Comparison of ENCODE assay signal across 7 mouse cellular contexts in the genomic region with DNA sequence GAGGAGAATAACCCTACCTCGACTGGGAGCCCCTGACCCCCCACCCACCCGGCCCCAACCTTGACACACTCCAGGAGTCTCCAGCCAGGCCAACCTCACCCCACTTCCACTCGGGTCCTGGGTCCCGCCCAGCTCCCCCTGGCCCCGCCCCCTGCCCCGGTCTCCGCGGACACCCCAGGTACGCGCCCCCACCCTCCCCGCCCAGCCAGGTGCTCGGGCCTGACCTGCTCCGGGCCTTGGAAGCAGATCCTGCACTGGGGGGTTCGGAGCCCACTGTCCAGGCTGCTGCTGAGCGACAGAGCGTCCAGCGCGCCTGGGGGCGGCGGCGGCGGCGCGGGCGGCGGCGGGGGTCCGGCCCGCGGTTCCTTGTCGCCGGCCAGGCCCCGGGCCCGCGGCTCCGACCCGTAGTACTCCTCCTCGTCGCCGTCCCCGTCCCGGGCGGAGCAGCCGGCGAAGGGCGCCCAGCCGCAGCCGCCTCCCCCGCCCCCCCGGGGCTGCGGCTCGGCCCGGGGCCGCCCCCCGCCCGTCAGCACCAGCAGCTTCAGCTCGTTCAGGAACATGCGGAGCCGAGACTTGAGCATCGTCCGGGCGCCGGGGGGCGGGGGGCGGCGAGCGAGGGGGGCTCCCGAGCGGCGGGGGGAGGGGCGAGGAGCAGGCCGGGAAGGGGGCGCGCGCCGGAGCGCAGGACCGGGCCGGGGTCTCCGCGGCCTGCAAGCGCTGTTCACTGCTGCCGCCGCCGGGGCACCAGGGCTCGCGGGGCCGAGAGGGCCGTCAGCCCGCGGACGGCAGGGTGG. TPM values are rescaled to one million over a fixed set of nuclear protein-coding genes. Genes with fewer than 3 reads are reported as not detected.
DNase-seq lines count a peak whose midpoint lies in the region; ATAC-seq and TF ChIP-seq lines count a peak whose summit lies in the region.

No protein-coding gene starts in this region.

- H3K27me3 ChIP-seq in lung, embryonic 14.5 days (ENCODE audit: insufficient read depth, low read length) = peaks cover 30% of the 10 kb centered on the region
- no peaks in the 10 kb centered on the region; the same call in 1 of the 2 replicates for H3K27me3 ChIP-seq in forebrain, embryonic 12.5 days
- H3K27me3 ChIP-seq in limb, embryonic 12.5 days = peaks cover 49% of the 10 kb centered on the region
- no peaks in the 10 kb centered on the region for H3K27me3 ChIP-seq in stomach, postnatal 0 days (ENCODE audit: control insufficient read depth, insufficient read depth, low read length)

- H3K4me2 ChIP-seq in lung, embryonic 14.5 days = peak overlapping the region; percentile 95
- H3K4me2 ChIP-seq in forebrain, embryonic 12.5 days = peak overlapping the region; percentile 96
- H3K4me2 ChIP-seq in limb, embryonic 12.5 days = peak overlapping the region; percentile 97
- H3K4me2 ChIP-seq in stomach, postnatal 0 days (replicated peaks; ENCODE audit: low read depth) = peak overlapping the region; percentile 100

- no peaks in the 10 kb centered on the region for H3K9me3 ChIP-seq in lung, embryonic 14.5 days (ENCODE audit: low read depth, low read length)
- no peaks in the 10 kb centered on the region for H3K9me3 ChIP-seq in forebrain, embryonic 12.5 days
- H3K9me3 ChIP-seq in limb, embryonic 12.5 days = no peaks in the 10 kb centered on the region
- no peaks in the 10 kb centered on the region for H3K9me3 ChIP-seq in stomach, postnatal 0 days (ENCODE audit: control insufficient read depth, low read length)

- peak overlapping the region; percentile 70 for H3K4me3 ChIP-seq in lung, embryonic 14.5 days (ENCODE audit: low read depth, low read length)
- peak overlapping the region; percentile 58 for H3K4me3 ChIP-seq in brown adipose tissue, adult 24 weeks (ENCODE audit: insufficient read depth, low read depth, low read length)
- peak overlapping the region; percentile 99 for H3K4me3 ChIP-seq in forebrain, embryonic 12.5 days (replicated peaks)
- H3K4me3 ChIP-seq in limb, embryonic 12.5 days (replicated peaks) = peak overlapping the region; percentile 97
- H3K4me3 ChIP-seq in stomach, postnatal 0 days (ENCODE audit: low read depth, low read length) = peak overlapping the region; percentile 72

- TF ChIP-seq CTCF in lung, embryonic 14.5 days (IDR thresholded peaks at IDR 0.05; ENCODE audit: low read depth) = no peak
- TF ChIP-seq CTCF in stomach, postnatal 0 days (IDR thresholded peaks at IDR 0.05; ENCODE audit: low read depth) = no peak

- WGBS in lung, embryonic 14.5 days = under 1% methylated on average over 60 of the region's 92 CpGs
- under 1% methylated on average over 61 of the region's 92 CpGs for WGBS in forebrain, embryonic 12.5 days
- under 1% methylated on average over 74 of the region's 92 CpGs for WGBS in limb, embryonic 12.5 days
- WGBS in stomach, postnatal 0 days = under 1% methylated on average over 27 of the region's 92 CpGs

- H3K4me1 ChIP-seq in lung, embryonic 14.5 days (ENCODE audit: insufficient read depth) = 0 out of 2 replicates have a peak, but pooled peaks cover 8% of the 10 kb centered on the region
- H3K4me1 ChIP-seq in brown adipose tissue, adult 24 weeks (ENCODE audit: control insufficient read depth, insufficient read depth, insufficient read length, low read length) = 0 out of 2 replicates have a peak, but pooled peaks cover 2% of the 10 kb centered on the region
- peaks cover 45% of the 10 kb centered on the region for H3K4me1 ChIP-seq in forebrain, embryonic 12.5 days
- peaks cover 19% of the 10 kb centered on the region for H3K4me1 ChIP-seq in limb, embryonic 12.5 days (replicated peaks)
- 0 out of 2 replicates have a peak, but pooled peaks cover 4% of the 10 kb centered on the region for H3K4me1 ChIP-seq in stomach, postnatal 0 days (replicated peaks; ENCODE audit: control insufficient read depth, insufficient read depth)

- H3K9ac ChIP-seq in lung, embryonic 14.5 days = peak overlapping the region; percentile 72
- peak overlapping the region; percentile 98 for H3K9ac ChIP-seq in forebrain, embryonic 12.5 days
- peak overlapping the region; percentile 89 for H3K9ac ChIP-seq in limb, embryonic 12.5 days (replicated peaks)
- peak overlapping the region; percentile 73 for H3K9ac ChIP-seq in stomach, postnatal 0 days (ENCODE audit: low read length)

- 0 out of 2 replicates have a peak, but pooled peaks cover 16% of the 10 kb centered on the region for H3K36me3 ChIP-seq in lung, embryonic 14.5 days (ENCODE audit: insufficient read depth)
- peaks cover 32% of the 10 kb centered on the region for H3K36me3 ChIP-seq in forebrain, embryonic 12.5 days (replicated peaks)
- peaks cover 30% of the 10 kb centered on the region for H3K36me3 ChIP-seq in limb, embryonic 12.5 days
- peaks cover 6% of the 10 kb centered on the region; the same call in 1 of the 2 replicates for H3K36me3 ChIP-seq in stomach, postnatal 0 days (ENCODE audit: control insufficient read depth, insufficient read depth, low read length)

- TF ChIP-seq EP300 in stomach, postnatal 0 days (optimal IDR thresholded peaks at IDR 0.05) = no peak

- H3K27ac ChIP-seq in lung, embryonic 14.5 days (ENCODE audit: low read depth) = peak overlapping the region; percentile 46; the same call in 1 of the 2 replicates
- H3K27ac ChIP-seq in brown adipose tissue, adult 24 weeks (replicated peaks; ENCODE audit: low read depth, low read length) = no peak overlapping the region
- peak overlapping the region; percentile 97 for H3K27ac ChIP-seq in forebrain, embryonic 12.5 days
- H3K27ac ChIP-seq in limb, embryonic 12.5 days = 0 out of 2 replicates have a peak overlapping the region, but pooled peaks have one; percentile 29
- H3K27ac ChIP-seq in stomach, postnatal 0 days (replicated peaks) = 0 out of 2 replicates have a peak overlapping the region, but pooled peaks have one; percentile 24

- no peak for ATAC-seq in lung, embryonic 14.5 days (ENCODE audit: insufficient read depth)
- ATAC-seq in forebrain, embryonic 12.5 days (ENCODE audit: low FRiP score) = peak; percentile 15
- 0 out of 2 replicates have a peak, but pooled peaks have one; percentile 5 for ATAC-seq in limb, embryonic 12.5 days (ENCODE audit: insufficient number of reproducible peaks, insufficient read depth, low FRiP score, low TSS enrichment, low read depth)
- ATAC-seq in stomach, postnatal 0 days (ENCODE audit: low FRiP score, low TSS enrichment) = no peak

- no peak for DNase-seq in lung, embryonic 14.5 days
- no peak for DNase-seq in lung, postnatal 14 days
- DNase-seq in stomach, postnatal 0 days (ENCODE audit: low spot score) = peak; percentile 51
- no peak for DNase-seq in left cerebral cortex, adult 18-20 months (ENCODE audit: low spot score in 2 of 2)

RNA-seq across cellular contexts. Expression of gene March9, which starts 0.6 kb away (rescaled TPM):
- polyA plus RNA-seq in lung, embryonic 14.5 days (2014; fragmentation: Nextera tagmentation; extraction: Ambion mirVana) = 0.99 and 1.5 TPM in 2 replicates
- polyA plus RNA-seq in brown adipose tissue, adult 24 weeks (2012; ENCODE audit: insufficient read depth, insufficient read length, missing spikeins) = 0.63 and 0.79 TPM in 2 replicates
- 3.9 and 4.2 TPM in 2 replicates for polyA plus RNA-seq in forebrain, embryonic 12.5 days (2016; fragmentation: Nextera tagmentation; extraction: Ambion mirVana)
- 1.5 and 1.9 TPM in 2 replicates for polyA plus RNA-seq in limb, embryonic 12.5 days (2016; fragmentation: Nextera tagmentation; extraction: Ambion mirVana)
- polyA plus RNA-seq in stomach, postnatal 0 days (2015; fragmentation: Nextera tagmentation; extraction: Ambion mirVana) = 0.75 and 0.81 TPM in 2 replicates
- 10 to 100 TPM; 20.0 to 23.1 TPM for total RNA-seq in left cerebral cortex, adult 18-20 months (2021)

RNA-seq across cellular contexts. Expression of gene Cdk4, which starts 4.0 kb away (rescaled TPM):
- 2,143 and 2,245 TPM in 2 replicates for polyA plus RNA-seq in lung, embryonic 14.5 days (2014; fragmentation: Nextera tagmentation; extraction: Ambion mirVana)
- polyA plus RNA-seq in brown adipose tissue, adult 24 weeks (2012; ENCODE audit: insufficient read depth, insufficient read length, missing spikeins) = 76.7 and 92.9 TPM in 2 replicates
- polyA plus RNA-seq in forebrain, embryonic 12.5 days (2016; fragmentation: Nextera tagmentation; extraction: Ambion mirVana) = 2,431 and 2,450 TPM in 2 replicates
- 2,363 and 2,376 TPM in 2 replicates for polyA plus RNA-seq in limb, embryonic 12.5 days (2016; fragmentation: Nextera tagmentation; extraction: Ambion mirVana)
- 469 and 472 TPM in 2 replicates for polyA plus RNA-seq in stomach, postnatal 0 days (2015; fragmentation: Nextera tagmentation; extraction: Ambion mirVana)
- 10 to 100 TPM; 67.9 to 71.8 TPM for total RNA-seq in left cerebral cortex, adult 18-20 months (2021)

RNA-seq across cellular contexts. Expression of gene Tspan31, which starts 10.7 kb away (rescaled TPM):
- polyA plus RNA-seq in lung, embryonic 14.5 days (2014; fragmentation: Nextera tagmentation; extraction: Ambion mirVana) = 120 and 130 TPM in 2 replicates
- 56.7 and 71.6 TPM in 2 replicates for polyA plus RNA-seq in brown adipose tissue, adult 24 weeks (2012; ENCODE audit: insufficient read depth, insufficient read length, missing spikeins)
- polyA plus RNA-seq in forebrain, embryonic 12.5 days (2016; fragmentation: Nextera tagmentation; extraction: Ambion mirVana) = 139 and 158 TPM in 2 replicates
- 171 and 172 TPM in 2 replicates for polyA plus RNA-seq in limb, embryonic 12.5 days (2016; fragmentation: Nextera tagmentation; extraction: Ambion mirVana)
- polyA plus RNA-seq in stomach, postnatal 0 days (2015; fragmentation: Nextera tagmentation; extraction: Ambion mirVana) = 82.8 and 87.7 TPM in 2 replicates
- 10 to 100 TPM; 69.3 to 69.4 TPM for total RNA-seq in left cerebral cortex, adult 18-20 months (2021)

RNA-seq across cellular contexts. Expression of gene Cyp27b1, which starts 11.3 kb away (rescaled TPM):
- polyA plus RNA-seq in lung, embryonic 14.5 days (2014; fragmentation: Nextera tagmentation; extraction: Ambion mirVana) = 0.09 TPM in 1 of 2 replicates, not detected in the other
- not detected in 2 replicates for polyA plus RNA-seq in brown adipose tissue, adult 24 weeks (2012; ENCODE audit: insufficient read depth, insufficient read length, missing spikeins)
- polyA plus RNA-seq in forebrain, embryonic 12.5 days (2016; fragmentation: Nextera tagmentation; extraction: Ambion mirVana) = 0.10 and 0.28 TPM in 2 replicates
- polyA plus RNA-seq in limb, embryonic 12.5 days (2016; fragmentation: Nextera tagmentation; extraction: Ambion mirVana) = 0.16 TPM in 1 of 2 replicates, not detected in the other
- polyA plus RNA-seq in stomach, postnatal 0 days (2015; fragmentation: Nextera tagmentation; extraction: Ambion mirVana) = 0.13 TPM in 1 of 2 replicates, not detected in the other
- under 1 TPM; 0.30 to 0.45 TPM for total RNA-seq in left cerebral cortex, adult 18-20 months (2021)

RNA-seq across cellular contexts. Expression of gene Agap2, which starts 15.7 kb away (rescaled TPM):
- 0.07 and 0.11 TPM in 2 replicates for polyA plus RNA-seq in lung, embryonic 14.5 days (2014; fragmentation: Nextera tagmentation; extraction: Ambion mirVana)
- polyA plus RNA-seq in brown adipose tissue, adult 24 weeks (2012; ENCODE audit: insufficient read depth, insufficient read length, missing spikeins) = 0.48 and 1.5 TPM in 2 replicates
- polyA plus RNA-seq in forebrain, embryonic 12.5 days (2016; fragmentation: Nextera tagmentation; extraction: Ambion mirVana) = 0.73 and 1.1 TPM in 2 replicates
- 0.38 TPM in 1 of 2 replicates, not detected in the other for polyA plus RNA-seq in limb, embryonic 12.5 days (2016; fragmentation: Nextera tagmentation; extraction: Ambion mirVana)
- polyA plus RNA-seq in stomach, postnatal 0 days (2015; fragmentation: Nextera tagmentation; extraction: Ambion mirVana) = 0.04 and 0.08 TPM in 2 replicates
- 100 to 1,000 TPM; 594 to 629 TPM for total RNA-seq in left cerebral cortex, adult 18-20 months (2021)

Comparison
In these comparisons a context has a peak if more than half of its experiments do, and no peak if none do; other contexts are left out.
1. ATAC-seq: peak in forebrain, embryonic 12.5 days (single experiment) and limb, embryonic 12.5 days (single experiment); none in lung, embryonic 14.5 days (single experiment) and stomach, postnatal 0 days (single experiment).
2. Peak in every context shown above with its lines, with median percentiles within 50 percentile points of each other: H3K4me2 ChIP-seq, H3K4me3 ChIP-seq and H3K9ac ChIP-seq.